Mouse (Mus musculus) central nervous system, embryonic 14 days (tissue): ENCODE results near the gene Bmt2. TPM values are rescaled to one million over a fixed set of nuclear protein-coding genes. Genes with fewer than 3 reads are reported as not detected.

Source experiments
- polyA plus RNA-seq: library from polyadenylated mRNA; depleted of rRNA; stranded (reverse); fragments of >200 nt; gene quantifications from 2 replicates; pipeline ENCODE4 v1.2.3, GENCODE M21; 2012; rRNA removed

Gene Bmt2
- 13.3 and 14.6 TPM in 2 replicates for polyA plus RNA-seq

GRCm38 (mm10) chr6:13677818-13678282, at the start of gene Bmt2:
Bmt2 (minus strand) TSS chr6:13677966.

GRCm38 (mm10) chr6:13607621-13608493, 69.9 kb downstream of the Bmt2 start, which contains the start of gene Tmem168:
Tmem168 (minus strand) TSS chr6:13608100.

Other genes with a start within 250 kb of the Bmt2 start
- gene Tmem168, start 69.9 kb downstream of the Bmt2 start, polyA plus RNA-seq, result 12.0 and 12.9 TPM in 2 replicates
- gene Gpr85, start 162.0 kb upstream of the Bmt2 start, polyA plus RNA-seq, result 45.8 and 55.0 TPM in 2 replicates
- 66.5 and 69.7 TPM in 2 replicates for gene 2610001J05Rik, start 193.6 kb upstream of the Bmt2 start, polyA plus RNA-seq